Mouse (Mus musculus) C2C12 (cell line): ENCODE data around the gene Actl10.

ENCODE experiments used
- CTCF ChIP-seq: IDR thresholded peaks from one replicate; pipeline ENCODE4 v1.5.1; 2011; ENCODE audit not compliant: control insufficient read depth, insufficient read depth, insufficient read length
- MAX ChIP-seq: IDR thresholded peaks from one replicate; pipeline ENCODE4 v1.6.1; 2011; ENCODE audit warnings: mild to moderate bottlenecking, control low read depth
- MYOG ChIP-seq: IDR thresholded peaks from one replicate; pipeline ENCODE4 v1.6.1; 2011; ENCODE audit not compliant: control insufficient read depth, insufficient read length; ENCODE audit errors: extremely low read depth

DNA sequence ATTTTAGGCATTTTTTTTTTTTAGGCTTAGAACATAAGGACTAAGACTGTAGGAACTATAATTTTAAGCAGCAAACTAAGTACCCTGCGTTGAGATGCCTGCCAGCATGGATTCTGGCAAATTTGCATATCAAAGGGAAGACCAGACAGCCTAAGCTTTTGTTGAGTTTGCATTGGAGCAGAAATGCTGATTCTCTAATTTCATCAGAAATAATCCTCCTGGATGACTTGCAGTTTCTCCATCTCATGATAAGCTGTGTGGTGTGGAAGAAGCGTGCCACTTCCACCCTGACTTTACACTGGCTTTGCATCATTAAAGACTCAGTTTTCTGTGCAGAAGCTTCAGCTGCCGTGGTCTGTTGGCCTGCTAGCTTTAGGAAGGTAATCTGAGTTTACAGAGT lies 18.7 kb upstream of the Actl10 start:
- no peak for TF ChIP-seq CTCF
- TF ChIP-seq MYOG, result no peak
- TF ChIP-seq MAX, result no peak
